Mouse (Mus musculus): ENCODE data around the gene Nup107.
A peak's percentile ranks its signal among the peaks of the same experiment; 100 is the strongest.
"Not testable (repeated sequence)": the region's sequence is repeated elsewhere in the genome, so short reads cannot be mapped to it uniquely, and the experiment has no call there.

Gene Nup107

DNA sequence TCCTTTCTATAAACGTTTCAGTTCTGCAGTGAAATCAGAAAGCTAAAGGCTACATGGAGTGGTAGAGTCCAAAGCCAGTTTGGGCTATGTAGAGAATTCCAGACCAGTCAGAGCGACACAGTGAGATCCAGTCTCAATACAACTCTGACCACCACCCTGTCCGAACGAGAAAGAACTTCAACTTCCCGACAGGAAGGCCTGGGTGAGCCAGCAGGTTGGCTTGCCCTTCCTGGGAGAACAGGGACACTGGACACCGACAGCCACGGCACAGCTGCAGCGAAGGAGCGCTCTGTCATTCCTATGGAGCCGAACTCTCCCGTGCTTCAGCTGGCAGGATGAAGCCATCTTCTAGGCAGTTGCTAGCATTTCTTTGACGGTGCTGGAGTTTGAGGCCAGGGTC lies 57.1 kb downstream of the Nup107 start:
- not testable (repeated sequence) for DNase-seq (ENCODE audit: low spot score in 2 of 2)

DNA sequence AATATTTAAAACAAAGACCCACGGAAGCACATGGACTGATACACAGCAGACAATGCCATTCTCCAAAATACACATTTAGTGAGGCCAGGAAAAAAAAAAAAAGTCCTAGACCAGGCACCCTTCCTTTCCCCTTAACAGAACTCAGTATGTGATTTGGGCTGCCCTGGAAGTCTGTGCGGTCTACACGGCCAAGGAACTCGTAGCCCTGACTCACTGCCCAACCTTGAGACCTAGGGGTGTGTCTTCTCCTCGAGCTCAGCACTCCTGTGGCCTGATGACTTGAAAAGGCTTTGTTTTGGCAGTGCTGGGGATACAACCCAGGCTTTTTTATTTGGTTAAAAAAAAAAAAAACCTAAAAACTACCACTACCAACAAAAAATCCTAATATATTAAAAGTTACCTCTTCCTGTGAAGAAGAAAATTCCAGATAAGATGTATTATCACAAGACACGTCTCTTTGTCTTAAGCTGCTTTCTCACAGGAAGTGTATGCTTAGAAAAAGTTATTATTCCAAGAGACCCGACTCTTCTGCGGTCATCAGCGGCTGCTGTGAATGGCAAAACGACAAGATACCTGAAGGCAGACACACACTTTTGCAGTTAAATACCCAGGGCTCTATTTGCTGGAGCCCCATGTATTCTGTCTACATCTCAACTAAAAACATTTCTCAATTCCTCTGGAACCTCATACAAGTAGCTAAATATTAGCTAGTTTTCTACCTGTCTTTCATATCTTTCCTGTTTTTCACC lies 58.2 kb downstream of the Nup107 start:
- DNase-seq (ENCODE audit: low spot score in 2 of 2) = not testable (repeated sequence)

DNA sequence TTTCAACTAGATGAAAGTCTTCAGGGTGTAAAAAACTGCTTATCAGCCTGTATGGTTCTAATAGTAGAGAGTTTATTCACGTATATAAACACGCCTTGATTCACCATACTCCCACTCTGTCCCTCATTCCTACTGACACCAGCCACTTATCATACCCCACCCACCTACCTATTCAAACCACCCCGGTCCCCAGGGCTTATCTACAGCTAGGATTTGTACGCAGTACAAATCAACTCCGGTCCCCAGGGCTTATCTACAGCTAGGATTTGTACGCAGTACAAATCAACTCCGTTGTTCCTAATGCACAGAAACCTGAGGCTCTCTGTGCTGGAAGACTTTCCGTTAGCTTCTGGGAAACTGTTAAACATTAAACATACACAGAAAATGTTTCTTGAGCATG lies 58.9 kb downstream of the Nup107 start:
- not testable (repeated sequence) for DNase-seq (ENCODE audit: low spot score in 2 of 2)

DNA sequence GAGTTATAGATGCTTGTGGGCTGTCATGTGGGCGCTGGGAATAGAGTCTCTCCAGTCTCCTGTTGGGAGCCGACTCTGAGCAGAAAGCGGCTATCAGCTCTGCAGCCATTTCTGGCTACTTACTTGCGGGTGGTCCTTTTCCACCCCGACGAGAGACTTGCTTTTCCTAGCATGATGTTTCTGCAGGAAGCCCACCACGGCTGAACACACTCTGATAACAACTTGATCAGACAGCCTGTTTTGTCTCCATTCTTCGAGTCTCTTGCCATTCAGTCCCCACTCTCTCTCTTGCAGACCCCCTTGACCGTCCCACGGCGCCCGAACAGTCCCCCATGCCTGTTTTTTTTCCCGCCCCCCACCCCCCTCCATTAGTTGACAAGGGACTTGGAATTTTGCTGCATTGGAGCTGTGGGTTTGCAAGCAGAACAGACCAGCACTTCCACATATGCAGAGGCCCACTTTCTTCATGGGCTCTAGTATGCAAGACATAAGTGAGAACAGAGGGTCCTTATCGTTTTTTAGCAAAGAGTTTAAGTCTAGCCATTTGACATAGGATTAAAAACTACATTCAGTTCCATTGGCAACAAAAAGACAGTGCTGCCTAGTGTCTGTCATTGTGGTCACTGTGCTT lies 59.4 kb downstream of the Nup107 start:
- no peak for DNase-seq (ENCODE audit: low spot score in 2 of 2)

DNA sequence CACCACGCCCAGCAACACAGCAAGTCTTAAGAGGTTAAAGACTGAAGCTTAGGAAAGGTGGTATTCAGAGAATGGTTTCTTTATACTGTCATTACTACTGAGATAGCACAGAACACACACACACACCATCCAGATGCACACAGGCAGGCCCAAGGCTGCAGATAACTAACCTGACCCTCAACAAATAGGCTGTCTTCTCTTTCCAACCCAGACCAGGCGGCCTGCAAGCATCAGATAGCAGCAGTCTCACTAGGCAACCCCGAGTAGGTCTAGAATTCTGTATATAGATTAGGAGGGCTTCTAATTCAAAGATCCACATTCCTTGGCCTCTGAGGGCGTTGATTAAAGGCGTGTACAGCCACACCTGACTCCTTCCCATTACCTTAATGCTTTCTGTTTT lies 60.3 kb downstream of the Nup107 start:
- no peak for DNase-seq (ENCODE audit: low spot score in 2 of 2)

DNA sequence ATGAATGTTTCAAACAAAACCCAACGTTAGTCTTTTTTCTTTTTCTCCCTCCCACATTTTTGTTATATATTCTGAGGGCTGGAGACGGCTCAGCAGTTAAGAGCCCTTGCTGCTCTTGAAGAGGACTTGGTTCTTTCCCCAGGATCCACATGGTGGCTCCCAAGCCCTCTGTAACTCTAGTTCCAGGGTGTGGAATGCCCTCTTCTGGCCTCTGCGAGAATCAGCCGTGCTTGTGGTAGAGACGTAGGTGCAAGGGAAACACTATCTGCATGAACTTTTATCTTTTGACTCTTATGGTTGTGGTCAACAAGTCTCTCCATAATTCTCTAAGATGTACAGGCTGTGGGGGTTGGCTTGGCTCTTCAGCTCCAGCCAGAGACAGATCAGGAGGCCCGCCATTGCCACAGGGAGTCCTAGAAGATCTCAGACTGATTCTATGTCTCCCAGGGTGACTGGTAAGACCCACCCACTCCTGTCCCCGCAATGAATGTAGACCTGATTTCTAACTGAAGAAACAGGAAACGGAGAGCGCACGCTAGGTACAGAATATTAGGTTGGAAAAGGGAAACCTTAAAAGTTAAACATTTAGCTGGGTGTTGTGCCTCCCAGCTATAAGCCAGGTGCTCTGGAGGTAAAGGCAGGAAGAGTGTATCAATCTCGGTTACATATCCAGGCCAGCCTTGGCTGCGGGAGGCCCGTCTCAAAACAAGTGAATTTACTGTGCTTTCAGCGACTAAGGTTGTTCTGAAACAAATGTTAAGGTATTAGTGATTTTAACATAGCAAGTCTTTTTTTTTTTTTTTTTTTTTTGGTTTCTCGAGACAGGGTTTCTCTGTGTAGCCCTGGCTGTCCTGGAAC lies 61.0 kb downstream of the Nup107 start:
- DNase-seq (ENCODE audit: low spot score in 2 of 2) = no peak

DNA sequence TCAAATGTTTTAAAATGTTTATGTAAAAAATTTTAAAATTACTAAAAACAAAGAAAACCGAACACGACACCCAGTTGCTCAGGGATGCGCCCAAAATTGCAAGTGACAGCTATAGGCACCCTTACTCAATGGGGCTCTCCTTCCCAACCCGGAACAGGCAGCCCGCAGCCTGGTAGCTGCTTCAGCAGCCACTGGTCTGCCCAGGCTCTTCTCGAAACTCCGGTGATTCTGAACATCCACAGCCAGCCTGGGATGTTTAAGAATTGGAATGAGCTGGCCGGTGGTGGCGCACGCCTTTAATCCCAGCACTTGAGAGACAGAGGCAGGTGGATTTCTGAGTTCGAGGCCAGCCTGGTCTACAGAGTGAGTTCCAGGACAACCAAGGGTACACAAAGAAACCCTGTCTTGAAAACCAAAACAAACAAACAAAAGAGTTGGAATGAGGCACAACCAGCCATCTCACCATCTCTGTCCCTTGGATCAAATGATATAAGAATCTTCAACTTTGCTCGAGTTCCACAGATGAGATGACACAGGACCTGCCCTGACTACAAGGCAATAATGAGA lies 61.8 kb downstream of the Nup107 start:
- no peak for DNase-seq (ENCODE audit: low spot score in 2 of 2)

DNA sequence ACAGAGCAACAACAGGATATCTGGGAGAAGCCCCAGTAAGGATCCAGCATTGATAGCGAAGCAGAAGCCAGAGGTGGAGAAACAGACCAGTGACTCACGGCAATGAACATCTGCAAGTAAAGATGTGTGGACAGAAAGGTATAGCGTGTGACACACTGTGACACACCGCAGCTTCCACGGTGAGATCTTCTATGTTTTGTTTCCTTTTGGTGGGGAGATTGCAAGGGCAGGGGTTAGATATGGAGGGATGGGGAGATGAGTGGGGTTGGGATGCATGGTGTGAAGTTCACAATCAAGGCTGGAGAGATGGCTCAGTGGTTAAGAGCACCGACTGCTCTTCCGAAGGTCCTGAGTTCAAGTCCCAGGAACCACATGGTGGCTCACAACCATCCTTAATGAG lies 62.4 kb downstream of the Nup107 start:
- DNase-seq (ENCODE audit: low spot score in 2 of 2) = no peak

DNA sequence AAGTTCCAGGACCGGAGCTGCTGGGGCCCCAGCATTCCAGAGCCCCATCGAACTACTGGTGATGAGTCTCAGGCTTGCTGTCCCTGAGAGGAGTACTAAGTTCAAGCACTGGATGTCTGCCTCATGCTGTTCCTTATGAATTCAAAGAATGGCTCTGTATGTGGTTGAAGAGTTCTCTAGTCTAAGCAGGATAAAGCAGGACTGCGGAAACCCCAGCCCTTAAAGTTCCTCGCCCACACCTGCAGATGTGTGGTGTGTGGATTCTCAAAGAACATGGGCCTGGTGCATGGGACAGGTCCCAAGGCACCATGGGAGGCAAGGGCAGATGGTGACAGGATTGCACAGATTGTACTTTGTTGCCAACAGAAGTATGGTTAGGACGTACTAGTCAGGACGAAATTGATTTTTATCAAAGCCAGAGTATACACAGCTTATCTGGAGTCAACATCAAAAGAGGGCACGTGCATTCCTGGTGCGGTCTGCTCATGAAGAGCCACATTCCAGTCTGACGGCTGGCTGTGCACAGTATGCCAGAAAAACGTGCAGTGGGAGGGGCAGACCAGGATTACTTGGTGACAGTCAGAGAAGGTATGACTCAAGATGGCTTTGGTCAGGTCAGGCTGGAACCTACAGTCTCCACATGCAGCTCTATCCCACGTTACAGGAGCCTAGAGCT lies 63.2 kb downstream of the Nup107 start:
- no peak for DNase-seq (ENCODE audit: low spot score in 2 of 2)

DNA sequence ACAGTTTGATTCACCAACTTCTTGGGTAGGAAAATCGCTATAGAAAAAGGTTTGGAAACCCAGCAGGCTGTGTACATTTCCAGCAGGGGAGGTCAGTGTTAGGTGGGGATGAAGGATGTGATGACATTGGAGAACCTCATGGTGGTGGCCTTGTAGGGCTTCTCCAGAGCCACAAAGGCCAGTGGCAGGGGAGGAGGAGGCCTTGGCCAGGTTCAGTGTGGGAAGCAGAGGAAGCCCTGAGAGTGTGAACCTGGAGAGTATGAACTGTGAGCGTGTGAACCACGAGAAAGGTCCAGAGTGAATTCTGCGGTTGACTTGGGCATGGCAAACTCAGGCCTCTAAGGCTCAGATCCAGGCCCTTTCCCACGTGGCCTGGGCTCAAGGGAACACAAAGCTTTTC lies 63.9 kb downstream of the Nup107 start:
- no peak for DNase-seq (ENCODE audit: low spot score in 2 of 2)

DNA sequence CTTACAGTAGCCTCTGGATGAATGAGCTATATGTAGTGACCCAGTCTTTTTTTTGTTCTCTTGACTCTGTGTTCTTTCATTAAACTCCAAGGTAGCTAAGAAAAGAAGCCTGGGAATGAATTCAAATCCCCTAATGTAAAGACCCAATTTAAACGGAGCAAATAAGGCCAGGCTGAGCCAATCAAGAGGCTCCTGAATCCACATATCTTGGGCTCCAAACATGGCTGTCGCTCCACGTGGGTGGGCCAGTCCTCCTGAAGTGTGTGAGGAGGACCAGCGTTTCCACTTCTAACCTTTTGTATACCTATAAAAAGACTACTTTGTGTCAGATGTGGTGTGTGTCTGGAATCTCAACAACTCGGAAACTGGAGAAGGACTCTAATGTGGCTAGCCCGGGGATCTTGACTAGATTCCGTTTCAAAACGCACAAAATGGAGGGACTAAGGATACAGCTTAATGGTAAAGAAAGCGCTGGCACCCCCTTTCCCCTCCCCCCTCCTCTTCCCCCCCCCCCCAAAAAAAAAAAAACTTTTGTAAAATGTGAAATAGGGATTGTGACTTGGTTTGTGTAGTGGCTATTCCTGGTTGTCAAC lies 64.9 kb downstream of the Nup107 start:
- DNase-seq (ENCODE audit: low spot score in 2 of 2) = no peak

DNA sequence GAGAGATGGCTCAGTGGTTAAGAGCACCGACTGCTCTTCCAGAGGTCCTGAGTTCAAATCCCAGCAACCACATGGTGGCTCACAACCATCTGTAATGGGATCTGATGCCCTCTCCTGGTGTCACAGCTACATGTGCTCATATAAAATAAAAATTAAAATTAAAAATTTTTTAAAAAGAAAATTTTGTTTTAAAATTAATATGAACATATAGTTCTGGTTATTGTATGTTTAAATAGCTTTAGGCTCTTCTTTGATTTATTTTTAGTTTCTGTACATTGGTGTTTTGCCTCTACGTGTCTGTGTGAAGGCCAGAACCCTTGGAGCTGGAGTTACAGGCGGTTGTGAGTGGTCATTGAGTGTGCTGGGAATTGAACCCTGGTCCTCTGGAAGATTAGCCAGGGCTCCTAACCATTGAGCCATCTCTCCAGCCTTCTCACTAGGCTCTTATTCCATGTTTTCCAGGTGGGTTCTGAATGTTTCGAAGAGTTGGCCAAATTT lies 65.6 kb downstream of the Nup107 start:
- DNase-seq (ENCODE audit: low spot score in 2 of 2) = no peak

DNA sequence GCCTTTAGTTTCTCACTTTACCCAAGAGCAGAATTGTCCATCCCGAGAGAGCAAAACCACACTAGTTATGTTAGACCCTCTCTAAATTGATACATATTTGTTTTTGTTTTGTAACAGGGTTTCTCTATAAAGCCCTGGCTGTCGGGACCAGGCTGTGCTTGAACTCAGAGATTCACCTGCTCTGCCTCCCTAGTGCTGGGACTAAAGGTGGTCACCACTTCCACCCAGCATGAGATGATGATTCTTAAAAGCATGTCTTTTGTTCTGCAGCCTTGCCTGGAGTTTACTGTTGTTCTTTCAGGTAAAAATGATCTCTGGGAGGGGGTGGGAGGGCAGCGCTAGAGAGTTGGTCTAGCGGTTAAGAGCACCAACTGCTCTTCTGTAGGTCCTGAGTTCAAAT lies 66.2 kb downstream of the Nup107 start:
- DNase-seq (ENCODE audit: low spot score in 2 of 2) = no peak

DNA sequence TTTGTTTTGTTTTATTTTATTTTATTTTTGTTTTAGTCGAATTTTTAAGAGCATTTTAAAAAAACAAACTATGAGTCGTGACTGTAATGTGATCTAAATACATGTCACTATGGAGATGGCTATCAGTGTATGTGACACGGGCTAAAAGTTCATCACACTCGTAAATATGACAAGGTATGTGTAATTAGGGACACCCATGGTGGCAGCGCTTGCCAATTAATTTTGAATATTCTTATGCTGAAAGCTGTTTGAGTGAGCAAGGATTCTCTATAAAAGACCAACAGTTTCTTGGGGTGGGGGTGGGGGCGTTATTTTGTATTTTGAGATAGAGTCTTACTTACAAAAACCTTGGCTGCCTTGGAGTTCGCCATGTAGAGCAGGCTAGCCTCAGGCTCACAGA lies 66.8 kb downstream of the Nup107 start:
- DNase-seq (ENCODE audit: low spot score in 2 of 2) = no peak

DNA sequence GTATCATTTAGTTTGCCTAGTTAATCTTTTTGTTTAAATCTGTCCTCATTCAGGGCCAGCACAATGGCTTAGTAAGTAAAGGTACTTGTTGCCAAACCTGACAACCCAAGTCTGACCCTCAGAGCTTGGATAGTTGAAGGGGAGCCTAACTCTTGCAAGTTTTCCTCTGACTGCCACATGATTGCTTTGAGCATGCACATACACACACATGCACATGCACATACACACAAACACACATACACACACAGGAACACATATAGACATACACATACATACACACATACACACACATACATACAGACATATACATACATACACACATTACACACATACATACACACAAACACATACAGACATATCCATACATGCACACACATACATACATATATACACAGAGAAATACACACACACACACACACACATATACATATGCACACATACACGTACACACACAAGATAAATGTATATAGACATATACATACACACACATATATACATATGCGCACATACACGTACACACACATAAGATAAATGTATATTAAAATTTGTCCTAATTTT lies 67.6 kb downstream of the Nup107 start:
- no peak for DNase-seq (ENCODE audit: low spot score in 2 of 2)

DNA sequence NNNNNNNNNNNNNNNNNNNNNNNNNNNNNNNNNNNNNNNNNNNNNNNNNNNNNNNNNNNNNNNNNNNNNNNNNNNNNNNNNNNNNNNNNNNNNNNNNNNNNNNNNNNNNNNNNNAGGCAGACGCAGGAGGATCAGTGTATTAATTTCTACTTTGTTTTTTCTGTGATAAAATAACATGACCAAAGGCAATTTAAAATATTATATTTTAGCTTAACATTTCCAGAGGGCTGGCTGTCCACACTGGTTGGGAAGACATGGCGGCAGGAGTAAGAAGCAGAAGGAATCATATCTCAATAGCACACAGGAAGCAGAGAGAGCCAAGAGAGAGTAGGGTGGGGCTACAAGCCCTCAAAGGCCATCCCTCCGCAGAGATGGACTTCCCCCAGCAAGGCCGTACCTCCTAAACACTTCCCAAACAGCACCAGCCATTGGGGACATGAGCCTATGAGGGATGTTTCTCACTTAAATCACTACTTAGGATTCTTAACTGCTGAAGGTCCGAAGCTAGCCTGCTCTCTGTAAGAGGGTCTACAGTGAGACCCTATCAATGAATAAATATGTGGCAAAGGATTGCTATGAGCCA lies 68.3 kb downstream of the Nup107 start:
- no peak for DNase-seq (ENCODE audit: low spot score in 2 of 2)

DNA sequence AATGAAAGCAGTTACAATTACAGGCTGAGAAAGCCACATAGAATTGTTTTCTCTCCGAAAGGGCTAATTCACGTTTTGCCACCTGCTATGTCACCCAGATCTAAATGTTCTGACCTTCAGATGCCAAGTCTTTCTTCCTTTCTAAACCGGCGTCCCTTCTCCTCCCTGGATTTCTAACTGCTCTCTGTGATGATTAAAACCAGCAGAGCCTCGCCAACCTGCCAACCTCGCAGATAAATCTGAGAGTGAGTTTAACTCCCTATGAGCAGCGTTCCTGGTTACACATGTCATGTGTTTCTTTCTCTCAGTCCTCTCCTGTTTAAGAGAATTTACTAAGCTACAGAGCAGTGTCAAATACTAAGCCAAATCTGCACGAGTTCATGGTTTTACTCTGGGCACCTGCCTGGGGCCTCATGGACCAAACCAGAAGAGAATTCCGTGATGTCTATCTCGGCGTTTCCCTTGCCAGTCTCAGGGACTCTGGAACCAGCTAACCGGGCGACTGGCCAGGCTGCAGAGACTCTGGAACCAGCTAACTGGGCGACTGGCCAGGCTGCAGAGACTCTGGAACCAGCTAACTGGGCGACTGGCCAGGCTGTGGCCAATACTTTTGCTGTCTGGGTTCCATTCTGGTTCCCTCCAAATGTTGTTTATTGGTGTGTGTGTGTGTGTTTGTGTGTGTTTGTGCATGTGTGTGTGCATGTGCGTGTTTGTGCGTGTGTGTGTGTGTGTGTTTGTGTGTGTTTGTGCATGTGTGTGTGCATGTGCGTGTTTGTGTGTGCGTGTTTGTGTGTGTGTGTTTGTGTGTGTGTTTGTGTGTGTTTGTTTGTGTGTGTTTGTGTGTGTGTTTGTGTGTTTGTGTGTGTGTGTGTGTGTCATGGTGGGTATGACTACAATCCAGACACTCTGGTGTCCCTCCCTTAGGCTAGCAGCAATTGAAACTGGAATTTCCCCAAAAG lies 74.1 kb downstream of the Nup107 start:
- peak; percentile 21 to 29 for DNase-seq (ENCODE audit: low spot score in 2 of 2)

DNA sequence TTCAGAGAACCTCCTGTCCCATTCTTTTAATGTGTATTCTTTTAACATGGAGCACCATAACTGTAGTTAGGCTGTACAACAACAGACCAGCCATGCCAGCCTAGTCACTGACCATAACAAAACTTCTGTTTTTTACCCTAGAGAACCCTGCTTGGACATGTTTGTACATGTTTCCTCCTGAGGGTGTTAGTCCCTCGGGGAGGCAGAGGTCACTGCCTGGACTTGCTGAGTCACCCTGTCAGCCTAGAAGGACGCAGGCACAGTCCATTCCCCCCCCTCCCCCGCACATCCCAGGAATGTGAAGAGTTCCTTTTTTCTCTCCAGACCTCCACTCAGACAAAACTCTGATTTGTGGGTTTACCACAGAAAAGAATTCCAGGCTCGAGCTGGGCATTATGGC lies 74.9 kb downstream of the Nup107 start:
- DNase-seq (ENCODE audit: low spot score in 2 of 2) = no peak

DNA sequence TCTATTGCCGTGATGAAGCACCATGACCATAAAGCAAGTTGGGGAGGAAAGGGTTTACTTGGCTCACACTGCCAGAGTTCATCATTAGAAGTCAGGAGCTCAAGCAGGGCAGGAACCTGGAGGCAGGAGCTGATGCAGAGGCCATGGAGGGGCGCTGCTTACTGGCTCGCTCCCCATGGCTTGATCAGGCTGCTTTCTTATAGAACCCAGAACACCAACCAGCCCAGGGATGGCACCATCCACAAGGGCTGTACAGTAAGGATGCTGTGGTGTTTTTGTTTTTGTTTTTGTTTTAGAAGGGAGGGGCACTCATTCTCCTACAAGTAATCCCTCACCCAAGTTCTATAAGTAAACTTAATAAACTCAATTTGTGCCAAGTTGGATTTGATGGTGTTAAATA lies 75.8 kb downstream of the Nup107 start:
- no peak for DNase-seq (ENCODE audit: low spot score in 2 of 2)

All from right cerebral cortex, postnatal 36 days (tissue).